Mouse (Mus musculus) embryonic facial prominence, embryonic 11.5 days (tissue): ENCODE results near the gene Filip1l. TPM values are rescaled to one million over a fixed set of nuclear protein-coding genes. Genes with fewer than 3 reads are reported as not detected.
A peak's percentile ranks its signal among the peaks of the same experiment; 100 is the strongest.

Source experiments
- ATAC-seq: fragments of 200-750 bp; cut with Nextera tagmentation; replicated peaks from 2 replicates; pipeline ENCODE4 v1.8.0; 2017; ENCODE audit warnings: low read depth; ENCODE audit not compliant: insufficient number of reproducible peaks, low FRiP score, low TSS enrichment
- DNase-seq: peaks from one replicate; pipeline ENCODE4 v3.0.0-alpha.2; 2015; ENCODE audit warnings: low spot score
- H3K27ac ChIP-seq: fragments of 300-500 bp; sonication (generic); replicated peaks from 2 replicates; pipeline ENCODE4 v1.5.1; 2014; ENCODE audit warnings: mild to moderate bottlenecking, low read depth, low read length, control low read depth
- H3K27me3 ChIP-seq: fragments of 300-500 bp; sonication (generic); 2 replicates; pipeline ENCODE4 v1.6.1; 2014; ENCODE audit warnings: mild to moderate bottlenecking, low read length, moderate library complexity, mixed read lengths; ENCODE audit not compliant: control insufficient read depth, insufficient read depth
- H3K36me3 ChIP-seq: fragments of 300-500 bp; sonication (generic); replicated peaks from 2 replicates; pipeline ENCODE4 v1.6.1; 2014; ENCODE audit warnings: low read depth, mild to moderate bottlenecking, low read length, moderate library complexity, mixed read lengths; ENCODE audit not compliant: control insufficient read depth, insufficient read depth
- H3K4me1 ChIP-seq: fragments of 300-500 bp; sonication (generic); 2 replicates; pipeline ENCODE4 v1.6.1; 2014; ENCODE audit warnings: low read length, mixed read lengths; ENCODE audit not compliant: control insufficient read depth, insufficient read depth
- H3K4me2 ChIP-seq: fragments of 300-500 bp; sonication (generic); 2 replicates; pipeline ENCODE4 v1.6.1; 2014; ENCODE audit warnings: low read depth, mild to moderate bottlenecking, control low read depth, low read length, moderate library complexity
- H3K4me3 ChIP-seq: fragments of 300-500 bp; sonication (generic); 2 replicates; pipeline ENCODE4 v1.5.1; 2014; ENCODE audit warnings: low read depth, low read length, control low read depth
- H3K9ac ChIP-seq: fragments of 300-500 bp; sonication (generic); replicated peaks from 2 replicates; pipeline ENCODE4 v1.6.1; 2014; ENCODE audit warnings: mild to moderate bottlenecking, control low read depth, low read length
- H3K9me3 ChIP-seq: fragments of 300-500 bp; sonication (generic); replicated peaks from 2 replicates; pipeline ENCODE4 v1.6.1; 2016; ENCODE audit warnings: mild to moderate bottlenecking, low read length, inconsistent platforms, mixed read lengths; ENCODE audit not compliant: control insufficient read depth
- WGBS: fragments of 180-500 bp; shearing (Covaris S2); extraction: QIAGEN DNeasy Blood & Tissue Kit; methylation state at CpG from one replicate; pipeline ENCODE4 v1.1.7; 2014; 5-methylcytosine and 5-hydroxymethylcytosine counted together
- polyA plus RNA-seq: library from polyadenylated mRNA; unstranded; fragments of >200 nt; fragmentation: Nextera tagmentation; extraction: Ambion mirVana; gene quantifications from 2 replicates; pipeline ENCODE4 v1.2.1, GENCODE M21; 2014

The Filip1l gene
- polyA plus RNA-seq, 1 experiment from 2014 or later = 24.2 TPM

DNA sequence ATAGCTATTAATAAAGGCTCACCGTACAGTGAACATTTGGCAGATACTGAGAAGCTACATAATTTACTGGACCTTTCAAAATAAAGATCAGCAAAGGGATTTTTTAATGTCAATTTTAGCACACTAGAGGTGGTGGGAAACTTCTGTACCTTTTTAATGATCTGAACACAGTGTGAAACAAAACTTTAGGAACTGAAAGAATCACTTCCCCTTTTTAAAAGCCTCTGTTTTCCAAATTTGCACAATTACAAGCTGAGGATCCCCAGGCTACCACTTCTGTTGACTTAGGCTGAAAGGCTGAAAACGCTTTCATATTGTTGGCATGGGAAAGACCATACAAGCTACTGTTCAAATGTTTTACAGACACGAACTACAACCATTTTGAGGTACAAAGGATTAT lies 197.2 kb downstream of the Filip1l start:
- DNase-seq = peak; percentile 25
- Histone ChIP-seq H3K27ac (no peak overlapping the region), H3K4me2 (peak overlapping the region; percentile 14; the same call in 1 of the 2 replicates), H3K9me3 (no peaks in the 10 kb centered on the region), H3K36me3 (no peaks in the 10 kb centered on the region), H3K4me3 (peak overlapping the region; percentile 68), H3K4me1 (no peaks in the 10 kb centered on the region), H3K9ac (no peak overlapping the region), H3K27me3 (no peaks in the 10 kb centered on the region)
- WGBS = 41% methylated on average over 3 of the region's 3 CpGs
- ATAC-seq = no peak

DNA sequence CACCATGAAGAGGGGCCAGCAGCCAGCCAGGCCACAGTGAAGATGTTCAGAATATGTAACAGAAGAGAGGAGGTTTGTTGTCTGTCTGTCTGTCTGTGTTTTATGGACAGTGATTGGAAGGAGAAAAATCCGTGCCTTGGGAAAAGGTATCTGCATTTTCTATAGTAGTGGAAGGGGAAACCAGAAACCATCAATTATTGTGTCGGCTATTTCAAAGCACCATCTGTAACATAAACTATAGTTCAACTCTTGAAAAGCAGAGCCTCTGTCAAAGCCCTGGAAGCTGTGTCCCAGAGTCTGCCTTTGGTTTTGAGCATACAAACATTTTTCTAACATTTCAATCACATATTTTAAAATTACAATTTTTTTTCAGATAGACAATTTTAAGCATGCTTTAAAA lies 197.9 kb downstream of the Filip1l start:
- ATAC-seq (no peak), DNase-seq (peak; percentile 70)
- H3K4me1 ChIP-seq = no peaks in the 10 kb centered on the region
- whole genome bisulfite sequencing = 13% methylated on average over 2 of the region's 2 CpGs
- H3K27ac ChIP-seq = no peak overlapping the region
- H3K27me3 ChIP-seq = no peaks in the 10 kb centered on the region
- H3K4me3 ChIP-seq = no peak overlapping the region
- H3K4me2 ChIP-seq = no peak overlapping the region
- H3K9me3 ChIP-seq = no peaks in the 10 kb centered on the region
- H3K36me3 ChIP-seq = no peaks in the 10 kb centered on the region
- H3K9ac ChIP-seq = no peak overlapping the region

DNA sequence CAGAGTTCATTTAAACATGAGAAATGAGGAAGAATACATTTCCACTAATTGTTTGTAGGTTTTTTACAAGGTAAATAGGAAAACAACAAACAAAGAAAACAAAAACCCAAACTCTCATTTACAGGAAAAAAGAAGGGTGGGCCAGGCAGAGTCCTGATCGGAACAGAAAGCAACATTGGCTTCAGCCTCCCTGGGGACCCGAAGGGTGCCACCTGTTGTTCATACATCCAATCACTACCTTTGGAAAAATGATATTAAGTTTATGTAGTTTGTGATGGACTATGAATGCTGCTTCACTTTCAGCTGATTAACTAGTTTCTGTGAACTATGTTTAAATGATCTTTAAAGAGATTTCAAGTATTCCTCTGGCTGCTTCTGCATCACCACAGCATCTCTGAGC lies 198.7 kb downstream of the Filip1l start:
- no peaks in the 10 kb centered on the region for H3K27me3 ChIP-seq
- H3K9ac ChIP-seq = no peak overlapping the region
- H3K4me3 ChIP-seq = no peak overlapping the region
- WGBS = 86% methylated on average over 2 of the region's 2 CpGs
- H3K9me3 ChIP-seq = no peaks in the 10 kb centered on the region
- DNase-seq (no peak), ATAC-seq (no peak)
- H3K4me1 ChIP-seq = no peaks in the 10 kb centered on the region
- H3K4me2 ChIP-seq = no peak overlapping the region
- H3K27ac ChIP-seq = no peak overlapping the region
- H3K36me3 ChIP-seq = no peaks in the 10 kb centered on the region

DNA sequence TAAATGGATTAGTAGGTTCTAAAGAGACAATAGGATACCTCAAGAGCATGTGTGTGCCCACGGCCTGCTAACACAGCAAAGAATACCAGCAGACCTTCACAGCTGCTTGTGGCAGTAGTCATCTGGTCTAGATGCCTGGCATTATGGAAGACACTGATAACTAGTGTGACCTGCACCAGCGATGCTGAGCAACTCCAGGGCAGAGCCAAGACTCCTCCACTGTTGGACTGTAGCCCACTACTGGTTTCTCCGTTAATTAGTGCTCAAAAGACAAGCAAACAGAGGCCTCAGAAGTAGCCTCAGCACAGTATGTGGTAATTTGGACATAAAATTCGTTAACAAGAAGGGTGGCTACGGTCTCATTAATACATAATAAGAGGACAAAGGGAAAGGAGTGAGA lies 199.8 kb downstream of the Filip1l start:
- no peak overlapping the region for H3K4me3 ChIP-seq
- H3K4me1 ChIP-seq = no peaks in the 10 kb centered on the region
- no peak overlapping the region for H3K4me2 ChIP-seq
- H3K27me3 ChIP-seq = no peaks in the 10 kb centered on the region
- H3K9ac ChIP-seq = no peak overlapping the region
- no peak for ATAC-seq
- no peak for DNase-seq
- WGBS = 85% methylated on average over 5 of the region's 5 CpGs
- no peak overlapping the region for H3K27ac ChIP-seq
- no peaks in the 10 kb centered on the region for H3K36me3 ChIP-seq
- H3K9me3 ChIP-seq = no peaks in the 10 kb centered on the region

DNA sequence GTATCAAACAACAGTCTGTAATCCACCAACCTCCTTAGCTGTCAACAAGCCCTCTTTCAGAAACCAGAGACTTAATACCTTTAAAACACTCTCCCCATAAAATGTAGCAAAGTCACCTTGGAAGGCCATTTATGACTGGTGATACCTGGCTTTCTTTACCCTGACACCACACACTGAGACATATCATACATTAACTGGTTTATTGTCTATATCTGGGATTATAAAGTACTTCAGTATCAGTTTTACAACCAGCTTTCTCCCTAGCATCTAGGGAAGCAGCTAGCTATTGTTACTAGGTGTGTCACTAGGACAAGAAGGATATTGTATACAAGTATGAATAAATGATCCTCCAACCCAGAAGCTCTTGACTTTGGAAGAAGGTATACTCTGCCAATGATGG lies 200.3 kb downstream of the Filip1l start:
- DNase-seq (no peak), ATAC-seq (no peak)
- Histone ChIP-seq H3K9ac (no peak overlapping the region), H3K27ac (no peak overlapping the region), H3K27me3 (no peaks in the 10 kb centered on the region), H3K9me3 (no peaks in the 10 kb centered on the region), H3K36me3 (no peaks in the 10 kb centered on the region), H3K4me3 (no peak overlapping the region), H3K4me2 (no peak overlapping the region), H3K4me1 (no peaks in the 10 kb centered on the region)

DNA sequence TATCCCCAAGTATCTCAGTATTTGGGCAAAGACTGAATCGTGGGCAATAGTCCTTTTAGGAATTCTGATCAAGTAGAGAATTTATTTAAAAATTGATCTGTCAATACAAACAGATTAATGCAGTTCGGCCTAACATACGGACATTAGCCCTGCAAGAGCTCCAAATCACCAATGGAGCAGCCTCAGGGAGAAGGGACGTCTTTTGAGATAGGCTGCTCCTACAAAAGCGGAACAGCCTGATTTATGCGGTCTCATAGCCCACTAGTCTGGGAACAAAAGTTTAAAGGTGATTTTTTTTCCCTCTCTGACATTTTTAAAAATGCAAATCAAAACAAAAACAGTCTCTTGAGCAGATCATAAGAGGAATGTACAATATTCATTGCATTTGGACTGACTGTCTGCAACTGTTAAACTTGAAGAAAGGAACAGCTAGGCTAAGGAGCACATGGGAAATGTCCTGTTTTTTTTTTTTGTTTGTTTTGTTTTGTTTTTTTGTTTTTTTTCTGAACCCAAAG lies 202.1 kb downstream of the Filip1l start:
- H3K27ac ChIP-seq = no peak overlapping the region
- no peak overlapping the region for H3K9ac ChIP-seq
- no peak for DNase-seq
- no peak overlapping the region for H3K4me3 ChIP-seq
- 78% methylated on average over 6 of the region's 6 CpGs for whole genome bisulfite sequencing
- H3K9me3 ChIP-seq = no peaks in the 10 kb centered on the region
- no peak for ATAC-seq
- no peaks in the 10 kb centered on the region for H3K36me3 ChIP-seq
- no peaks in the 10 kb centered on the region for H3K27me3 ChIP-seq
- H3K4me2 ChIP-seq = no peak overlapping the region
- H3K4me1 ChIP-seq = no peaks in the 10 kb centered on the region

DNA sequence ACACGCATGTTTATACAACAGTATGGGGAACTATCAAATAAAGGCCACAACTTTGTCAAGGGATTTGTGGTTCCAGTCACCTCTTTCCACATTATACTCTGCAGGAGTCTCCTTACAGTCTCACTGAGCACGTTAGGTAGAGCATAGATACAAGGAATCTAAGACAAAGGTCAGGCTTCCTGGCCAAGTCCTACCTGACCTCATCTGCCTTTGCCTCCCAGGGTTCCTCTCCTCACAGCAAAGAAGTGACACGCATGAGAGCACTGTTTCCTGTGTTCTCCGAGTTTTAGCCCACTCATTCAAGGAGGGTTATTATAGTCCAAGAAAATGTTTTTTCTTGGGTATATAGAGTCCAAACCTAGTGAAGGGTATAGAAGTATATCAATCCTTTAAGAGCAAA lies 202.8 kb downstream of the Filip1l start:
- Histone ChIP-seq H3K27ac (no peak overlapping the region), H3K36me3 (no peaks in the 10 kb centered on the region), H3K9ac (no peak overlapping the region), H3K9me3 (no peaks in the 10 kb centered on the region), H3K4me1 (no peaks in the 10 kb centered on the region), H3K4me2 (no peak overlapping the region), H3K27me3 (no peaks in the 10 kb centered on the region), H3K4me3 (no peak overlapping the region)
- WGBS = 67% methylated on average over 4 of the region's 4 CpGs
- DNase-seq (no peak), ATAC-seq (no peak)

DNA sequence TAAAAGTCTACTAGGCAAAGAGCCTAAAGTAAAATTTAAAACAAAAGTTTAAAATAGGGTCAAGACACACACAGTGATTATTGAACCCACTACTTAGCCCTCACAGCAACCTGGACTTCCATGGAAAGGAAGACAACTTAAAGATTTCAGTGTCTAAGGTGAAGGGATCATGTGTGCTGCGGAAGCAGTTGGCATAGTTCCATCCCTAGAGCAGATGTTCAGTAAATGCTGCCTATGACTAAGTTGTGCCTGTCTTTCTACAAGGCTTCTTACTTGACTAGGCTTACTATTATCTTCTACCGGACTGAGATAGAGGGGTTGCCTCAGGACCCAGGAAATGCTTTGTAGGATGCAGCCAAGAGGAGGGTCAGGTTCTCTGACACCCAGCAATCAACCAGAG lies 203.4 kb downstream of the Filip1l start:
- 91% methylated on average over 2 of the region's 2 CpGs for WGBS
- no peak overlapping the region for H3K4me3 ChIP-seq
- no peaks in the 10 kb centered on the region for H3K9me3 ChIP-seq
- H3K27me3 ChIP-seq = no peaks in the 10 kb centered on the region
- no peaks in the 10 kb centered on the region for H3K4me1 ChIP-seq
- ATAC-seq (no peak), DNase-seq (no peak)
- no peak overlapping the region for H3K9ac ChIP-seq
- no peak overlapping the region for H3K27ac ChIP-seq
- no peaks in the 10 kb centered on the region for H3K36me3 ChIP-seq
- no peak overlapping the region for H3K4me2 ChIP-seq
